Mouse (Mus musculus) neutrophil, adult 5-6 weeks (primary cell): Measurements from ENCODE around the gene Nxf3. TPM values are rescaled to one million over a fixed set of nuclear protein-coding genes. Genes with fewer than 3 reads are reported as not detected.

Experiments
- total RNA-seq: library from RNA; stranded (forward); fragments of 200-1000 nt; gene quantifications from 2 replicates; pipeline ENCODE4 v1.2.3, GENCODE M21; 2017

Gene Nxf3
- total RNA-seq, 1 experiment from 2014 or later, result not detected

Other genes with a start within 250 kb of the Nxf3 start
- gene Gprasp2, start 246.2 kb downstream of the Nxf3 start, total RNA-seq, result 2.2 and 3.1 TPM in 2 replicates
- 0.49 TPM in 1 of 2 replicates, not detected in the other for gene Arxes2, start 91.4 kb downstream of the Nxf3 start, total RNA-seq
- not detected in 2 replicates for gene Arxes1, start 51.9 kb downstream of the Nxf3 start, total RNA-seq
- not detected in 2 replicates for gene Bex2, start 17.0 kb downstream of the Nxf3 start, total RNA-seq
- not detected in 2 replicates for gene Bex4, start 53.7 kb upstream of the Nxf3 start, total RNA-seq
- gene Tceal8, start 87.1 kb upstream of the Nxf3 start, total RNA-seq, result 1.7 and 2.6 TPM in 2 replicates
- gene Tceal5, start 118.6 kb upstream of the Nxf3 start, total RNA-seq, result not detected in 2 replicates
- not detected in 2 replicates for gene Tceal7, start 129.5 kb upstream of the Nxf3 start, total RNA-seq
- not detected in 2 replicates for gene Bex1, start 130.3 kb upstream of the Nxf3 start, total RNA-seq
- 21.6 and 26.5 TPM in 2 replicates for gene Tceal9, start 159.8 kb upstream of the Nxf3 start, total RNA-seq
- gene Bex3, start 185.0 kb upstream of the Nxf3 start, total RNA-seq, result 8.5 and 8.8 TPM in 2 replicates